Mouse (Mus musculus) olfactory bulb, adult 2 months (tissue): ENCODE measurements at regions not wholly inside any gene's neighbourhood (a gene's known extent, or its start where the extent isn't known, plus 50 kb on each side); places are given as distances from the start of the nearest gene placed in this dataset.

ENCODE experiments used
- H3K27ac ChIP-seq: fragments of 200-500 bp; 2 replicates; pipeline ENCODE4 v1.5.1; 2012; ENCODE audit warnings: low read depth, low read length; ENCODE audit not compliant: insufficient read depth
- H3K4me1 ChIP-seq: fragments of 200-500 bp; 2 replicates; pipeline ENCODE4 v1.6.1; 2012; ENCODE audit warnings: low read length; ENCODE audit not compliant: control insufficient read depth, insufficient read depth
- H3K4me3 ChIP-seq: fragments of 200-500 bp; 2 replicates; pipeline ENCODE4 v1.5.1; 2012; ENCODE audit warnings: mild to moderate bottlenecking, low read depth, low read length, moderate library complexity; ENCODE audit not compliant: insufficient read depth
- CTCF ChIP-seq: fragments of 200-500 bp; IDR thresholded peaks from 2 replicates; pipeline ENCODE4 v1.5.1; 2012; ENCODE audit warnings: low read depth, mild to moderate bottlenecking, low read length, moderate library complexity; ENCODE audit not compliant: insufficient read depth
- POLR2A ChIP-seq: fragments of 200-500 bp; IDR thresholded peaks from 2 replicates; pipeline ENCODE4 v1.6.1; 2012; ENCODE audit warnings: mild to moderate bottlenecking, low read depth, low read length, moderate library complexity; ENCODE audit not compliant: insufficient read depth
- WGBS: fragments of 180-500 bp; shearing (Covaris S2); methylation state at CpG from one replicate; pipeline ENCODE4 v1.1.7; 2018; 5-methylcytosine and 5-hydroxymethylcytosine counted together

GRCm38 (mm10) chr17:4391210-4391609 is 602.9 kb upstream of the Arid1b start:
- Histone ChIP-seq H3K4me1 (no peaks in the 10 kb centered on the region), H3K4me3 (no peak overlapping the region), H3K27ac (no peak overlapping the region)
- WGBS = 81% methylated on average over 1 of the region's 1 CpGs
- TF ChIP-seq CTCF (no peak), POLR2A (no peak)

- no peak overlapping the region for H3K4me3 ChIP-seq
- no peak overlapping the region for H3K27ac ChIP-seq
- TF ChIP-seq CTCF (no peak), POLR2A (no peak)
- WGBS = 83% methylated on average over 5 of the region's 5 CpGs
- H3K4me1 ChIP-seq = no peaks in the 10 kb centered on the region
Measured at GRCm38 (mm10) chr17:4396119-4396518, 598.0 kb upstream of the Arid1b start.

DNA sequence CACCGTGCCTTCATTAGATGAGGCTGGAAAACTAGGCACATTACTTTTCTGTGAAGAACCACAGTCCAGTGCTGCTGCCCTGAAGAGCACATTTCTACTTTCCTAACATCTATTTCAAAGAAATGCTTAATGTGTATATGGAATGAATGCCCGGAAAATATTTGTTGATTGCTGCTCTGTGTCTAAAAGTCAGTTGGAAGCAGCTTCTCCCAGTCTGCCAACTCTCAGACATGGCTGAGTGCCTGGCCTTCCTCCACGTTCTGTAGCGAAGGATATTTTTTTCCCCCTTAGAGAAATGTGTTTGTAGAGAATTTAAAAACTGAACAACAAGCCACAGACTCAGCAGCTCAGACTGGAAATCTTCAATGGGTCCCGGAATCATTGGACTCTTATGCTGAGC is 576.4 kb upstream of the Arid1b start:
- WGBS = 55% methylated on average over 5 of the region's 5 CpGs
- Histone ChIP-seq H3K4me1 (no peaks in the 10 kb centered on the region), H3K4me3 (no peak overlapping the region), H3K27ac (no peak overlapping the region)
- TF ChIP-seq POLR2A (no peak), CTCF (no peak)

GRCm38 (mm10) chr17:4424451-4425168 is 569.5 kb upstream of the Arid1b start:
- no peak overlapping the region for H3K27ac ChIP-seq
- WGBS = 48% methylated on average over 6 of the region's 6 CpGs
- no peaks in the 10 kb centered on the region for H3K4me1 ChIP-seq
- no peak for TF ChIP-seq POLR2A
- no peak for TF ChIP-seq CTCF
- H3K4me3 ChIP-seq = no peak overlapping the region

GRCm38 (mm10) chr17:4425342-4425741 is 568.8 kb upstream of the Arid1b start:
- Histone ChIP-seq H3K27ac (no peak overlapping the region), H3K4me3 (no peak overlapping the region), H3K4me1 (no peaks in the 10 kb centered on the region)
- TF ChIP-seq CTCF (no peak), POLR2A (no peak)
- WGBS = 73% methylated on average over 2 of the region's 2 CpGs

DNA sequence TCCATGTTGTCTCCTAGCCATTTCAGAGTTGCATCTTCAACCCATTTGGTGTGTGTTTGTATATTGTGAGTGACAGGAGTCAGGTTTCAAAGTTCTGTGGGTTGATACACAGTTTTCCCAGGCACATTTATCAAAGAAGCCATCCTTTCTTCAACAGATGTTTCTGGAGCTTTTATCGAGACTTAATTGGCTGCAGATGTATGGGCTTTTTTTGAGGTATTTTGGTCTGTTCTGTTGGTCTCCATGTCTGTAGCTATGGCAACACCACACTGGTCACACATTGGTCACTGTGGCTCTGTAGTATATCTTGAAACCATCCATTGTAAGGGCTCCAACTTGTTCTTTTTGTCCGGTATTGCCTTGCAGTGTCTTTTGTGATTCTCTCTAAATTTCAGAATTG is 565.1 kb upstream of the Arid1b start:
- Histone ChIP-seq H3K4me1 (no peaks in the 10 kb centered on the region), H3K27ac (no peak overlapping the region), H3K4me3 (no peak overlapping the region)
- no peak for TF ChIP-seq POLR2A
- TF ChIP-seq CTCF = no peak
- 66% methylated on average over 2 of the region's 2 CpGs for WGBS

- H3K4me1 ChIP-seq = no peaks in the 10 kb centered on the region
- H3K27ac ChIP-seq = no peak overlapping the region
- no peak overlapping the region for H3K4me3 ChIP-seq
- no peak for TF ChIP-seq POLR2A
- WGBS = 98% methylated on average over 1 of the region's 1 CpGs
Measured at GRCm38 (mm10) chr17:4445606-4446005, 548.5 kb upstream of the Arid1b start.

DNA sequence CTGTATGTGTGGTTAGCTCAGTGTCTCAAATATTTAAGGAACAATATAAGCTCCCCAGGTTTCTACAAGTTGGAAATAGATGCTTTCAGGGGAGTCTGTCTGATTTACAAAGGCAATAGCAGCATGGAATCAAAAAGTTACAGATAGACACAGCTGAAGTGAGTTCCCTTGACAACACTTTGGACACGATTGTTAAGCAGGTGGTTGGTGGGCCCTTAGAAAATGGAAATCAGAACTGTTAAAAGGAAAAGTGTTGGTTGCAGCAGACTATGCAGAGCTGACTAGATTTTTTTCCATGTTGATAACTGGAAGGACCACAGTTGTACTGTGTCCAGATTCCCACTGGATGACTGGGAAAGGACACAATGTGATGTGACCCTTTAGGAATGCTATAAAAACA is 536.6 kb upstream of the Arid1b start:
- no peak overlapping the region for H3K4me3 ChIP-seq
- H3K4me1 ChIP-seq = no peaks in the 10 kb centered on the region
- TF ChIP-seq POLR2A (no peak), CTCF (no peak)
- WGBS = 65% methylated on average over 1 of the region's 1 CpGs
- no peak overlapping the region for H3K27ac ChIP-seq

GRCm38 (mm10) chr17:4461541-4461940 is 532.6 kb upstream of the Arid1b start:
- H3K27ac ChIP-seq = no peak overlapping the region
- TF ChIP-seq CTCF = no peak
- no peak for TF ChIP-seq POLR2A
- H3K4me3 ChIP-seq = no peak overlapping the region
- WGBS = 74% methylated on average over 2 of the region's 2 CpGs
- no peaks in the 10 kb centered on the region for H3K4me1 ChIP-seq

DNA sequence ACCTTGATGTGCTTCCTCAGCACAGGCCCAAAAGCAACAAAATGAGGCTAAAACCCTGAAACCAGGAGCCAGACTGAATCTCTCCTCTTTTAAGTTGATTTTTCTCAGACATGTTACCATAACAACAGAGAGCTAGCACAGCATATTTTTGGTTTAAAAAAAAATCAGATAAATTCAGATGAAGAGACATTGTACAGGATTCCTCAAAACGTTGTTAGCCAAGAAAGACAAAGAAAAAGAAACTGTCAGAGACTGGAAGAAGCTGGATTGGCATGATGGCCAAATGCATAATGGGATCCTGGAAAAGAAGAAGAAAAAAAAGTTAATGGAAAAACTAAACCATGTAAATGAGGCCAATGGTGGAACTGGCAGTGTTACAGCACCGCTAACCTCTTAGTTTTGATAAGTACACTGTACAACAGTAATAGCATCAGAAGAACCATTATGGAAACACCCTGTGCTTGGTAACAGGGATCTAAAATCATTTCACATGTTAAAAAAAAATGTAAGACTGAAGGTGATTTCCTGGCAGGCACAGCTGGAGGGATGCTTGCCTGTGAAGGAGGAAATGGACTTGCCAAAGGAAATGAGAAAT is 529.7 kb upstream of the Arid1b start:
- WGBS = 53% methylated on average over 2 of the region's 2 CpGs
- H3K27ac ChIP-seq = no peak overlapping the region

More for the DNA sequence above, 529.7 kb upstream of the Arid1b start:
- TF ChIP-seq CTCF = no peak
- no peak for TF ChIP-seq POLR2A
- H3K4me3 ChIP-seq = no peak overlapping the region
- H3K4me1 ChIP-seq = no peaks in the 10 kb centered on the region
